Mouse (Mus musculus) heart, adult 2 months (tissue): ENCODE results near the gene Olfr781.

Experiments
- CTCF ChIP-seq: fragments of 200-600 bp; IDR thresholded peaks from 2 replicates; pipeline ENCODE4 v1.8.1; 2022; ENCODE audit warnings: antibody characterized with exemption, mild to moderate bottlenecking, moderate library complexity
- EP300 ChIP-seq: fragments of 200-500 bp; IDR thresholded peaks from 2 replicates; pipeline ENCODE4 v1.6.1; 2011; ENCODE audit warnings: low read depth, low read length, control low read depth; ENCODE audit not compliant: insufficient read depth
- POLR2A ChIP-seq: fragments of 200-500 bp; IDR thresholded peaks from 2 replicates; pipeline ENCODE4 v1.6.1; 2011; ENCODE audit warnings: mild to moderate bottlenecking, low read depth, low read length, control low read depth; ENCODE audit not compliant: insufficient read depth

- no peak for TF ChIP-seq CTCF
- no peak for TF ChIP-seq EP300
- no peak for TF ChIP-seq POLR2A
These were observed 19.9 kb downstream of the Olfr781 start, which contains the start of gene Olfr782 for GRCm38 (mm10) chr10:129348550-129348949.
